ENCODE assay signal across 9 mouse cellular contexts in the genomic region with DNA sequence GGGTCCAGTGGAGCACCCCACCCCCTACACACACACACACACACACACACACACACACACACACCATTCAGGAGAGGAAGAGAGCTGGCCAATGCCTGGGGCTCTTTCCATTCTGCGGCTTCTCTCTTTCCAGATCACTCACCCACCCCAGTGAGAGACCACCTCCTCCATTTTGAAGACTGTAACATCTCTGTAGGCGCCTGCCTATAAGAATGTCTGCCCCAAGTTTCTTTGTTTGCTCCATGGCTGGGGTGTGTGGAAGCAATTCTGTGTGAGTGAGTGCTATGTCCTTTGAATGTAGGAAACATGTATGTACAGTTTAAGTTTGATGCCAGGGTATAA. TPM values are rescaled to one million over a fixed set of nuclear protein-coding genes. Genes with fewer than 3 reads are reported as not detected.
DNase-seq lines count a peak whose midpoint lies in the region; ATAC-seq and TF ChIP-seq lines count a peak whose summit lies in the region.
"Had no signal": no experiment of that assay in that cellular context is flagged by ENCODE, and none has a peak within 500 bp of the region (broad histone marks: within the 10 kb centered on the region; RNA-seq: fewer than 3 reads in every experiment).

No protein-coding gene starts in this region.

- H3K27me3 ChIP-seq in heart, embryonic 11.5 days (ENCODE audit: control insufficient read depth, insufficient read depth, low read length) = no peaks in the 10 kb centered on the region
- H3K27me3 ChIP-seq in ES-Bruce4 (ENCODE audit: control insufficient read depth, insufficient read depth, low read length, poor library complexity, severe bottlenecking) = no peaks in the 10 kb centered on the region
- H3K27me3 ChIP-seq in hindbrain, embryonic 10.5 days (ENCODE audit: insufficient read depth, poor library complexity, severe bottlenecking) = no peaks in the 10 kb centered on the region
- H3K27me3 ChIP-seq in midbrain, embryonic 10.5 days (ENCODE audit: low read depth, poor library complexity, severe bottlenecking) = no peaks in the 10 kb centered on the region

- 2% methylated on average over 2 of the region's 2 CpGs for WGBS in heart, embryonic 11.5 days (ENCODE audit: insufficient replicate concordance)
- WGBS in hindbrain, embryonic 10.5 days = 0% methylated on average over 2 of the region's 2 CpGs
- 2% methylated on average over 2 of the region's 2 CpGs for WGBS in midbrain, embryonic 10.5 days

- no peak for TF ChIP-seq POLR2A in ES-Bruce4 (IDR thresholded peaks at IDR 0.05; ENCODE audit: insufficient read depth, low read length)

- DNase-seq in heart, postnatal 25 days (ENCODE audit: low spot score) = no peak
- no peak for DNase-seq in hindbrain, embryonic 10.5 days (ENCODE audit: low spot score)
- peak; percentile 46 for DNase-seq in midbrain, embryonic 10.5 days (ENCODE audit: low spot score)
- no peak for DNase-seq in layer of hippocampus, postnatal 36 days
- no peak for DNase-seq in left cerebral cortex, postnatal 25 days (ENCODE audit: low spot score in 2 of 2)
- DNase-seq: B cell, adult 2 months had no signal

- no peak for ATAC-seq in heart, embryonic 11.5 days (replicated peaks; ENCODE audit: insufficient number of reproducible peaks, low FRiP score, low TSS enrichment)
- no peak for ATAC-seq in megakaryocyte-erythroid progenitor cell, adult 5-6 weeks (replicated peaks; ENCODE audit: low FRiP score, low TSS enrichment, poor library complexity, severe bottlenecking)

- TF ChIP-seq CTCF in ES-Bruce4 (IDR thresholded peaks at IDR 0.05; ENCODE audit: low read depth, low read length) = no peak

- H3K9me3 ChIP-seq in heart, embryonic 11.5 days (replicated peaks; ENCODE audit: control insufficient read depth, low read length) = no peaks in the 10 kb centered on the region
- no peaks in the 10 kb centered on the region for H3K9me3 ChIP-seq in ES-Bruce4 (replicated peaks; ENCODE audit: control insufficient read depth, insufficient read depth, low read length, poor library complexity, severe bottlenecking)
- no peaks in the 10 kb centered on the region for H3K9me3 ChIP-seq in hindbrain, embryonic 10.5 days
- no peaks in the 10 kb centered on the region for H3K9me3 ChIP-seq in midbrain, embryonic 10.5 days (replicated peaks)

- H3K4me3 ChIP-seq in heart, embryonic 11.5 days (ENCODE audit: low read depth, low read length) = peak overlapping the region; percentile 78
- H3K4me3 ChIP-seq in ES-Bruce4 (ENCODE audit: low read depth, low read length) = peak overlapping the region; percentile 50; the same call in 1 of the 2 replicates
- peak overlapping the region; percentile 82 for H3K4me3 ChIP-seq in hindbrain, embryonic 10.5 days
- H3K4me3 ChIP-seq in midbrain, embryonic 10.5 days = peak overlapping the region; percentile 82

- intact Hi-C loops in heart, postnatal 25 days (cut with DNase I) = no loop called here
- intact Hi-C loops in left cerebral cortex, postnatal 25 days (cut with DNase I) = no loop called here

- H3K36me3 ChIP-seq in heart, embryonic 11.5 days (ENCODE audit: control insufficient read depth, insufficient read depth, low read length) = no peaks in the 10 kb centered on the region
- no peaks in the 10 kb centered on the region for H3K36me3 ChIP-seq in ES-Bruce4 (ENCODE audit: control insufficient read depth, insufficient read depth, low read length, poor library complexity, severe bottlenecking)
- peaks cover 10% of the 10 kb centered on the region for H3K36me3 ChIP-seq in hindbrain, embryonic 10.5 days
- peaks cover 8% of the 10 kb centered on the region for H3K36me3 ChIP-seq in midbrain, embryonic 10.5 days

- TF ChIP-seq EP300 in ES-Bruce4 (IDR thresholded peaks at IDR 0.05; ENCODE audit: insufficient read depth, low read depth, low read length) = no peak

- H3K4me1 ChIP-seq in heart, embryonic 11.5 days (ENCODE audit: control insufficient read depth, insufficient read depth, low read length) = peaks cover 47% of the 10 kb centered on the region
- H3K4me1 ChIP-seq in ES-Bruce4 (ENCODE audit: control insufficient read depth, insufficient read depth, low read length) = peaks cover 5% of the 10 kb centered on the region
- peaks cover 69% of the 10 kb centered on the region for H3K4me1 ChIP-seq in hindbrain, embryonic 10.5 days (replicated peaks)
- H3K4me1 ChIP-seq in midbrain, embryonic 10.5 days = peaks cover 66% of the 10 kb centered on the region

- H3K27ac ChIP-seq in heart, embryonic 11.5 days (ENCODE audit: low read depth, low read length) = peak overlapping the region; percentile 91
- H3K27ac ChIP-seq in ES-Bruce4 (ENCODE audit: insufficient read depth, low read length) = no peak overlapping the region
- peak overlapping the region; percentile 95 for H3K27ac ChIP-seq in hindbrain, embryonic 10.5 days
- H3K27ac ChIP-seq in midbrain, embryonic 10.5 days (replicated peaks) = peak overlapping the region; percentile 95

- peak overlapping the region; percentile 93 for H3K9ac ChIP-seq in heart, embryonic 11.5 days (ENCODE audit: low read depth, low read length)
- peak overlapping the region; percentile 83; the same call in 1 of the 2 replicates for H3K9ac ChIP-seq in ES-Bruce4 (ENCODE audit: low read depth, poor library complexity, severe bottlenecking)

- H3K4me2 ChIP-seq in heart, embryonic 11.5 days = peak overlapping the region; percentile 89

RNA-seq across cellular contexts. Expression of a gene that starts 1.5 kb away (rescaled TPM):
- 9.9 and 12.6 TPM in 2 replicates for polyA plus RNA-seq in heart, embryonic 11.5 days (2014; fragmentation: Nextera tagmentation; extraction: Ambion mirVana)
- total RNA-seq in heart, postnatal 25 days (2021) = 1 to 10 TPM; 7.1 to 8.4 TPM
- 38.3 and 39.9 TPM in 2 replicates for polyA plus RNA-seq in ES-Bruce4 (2011; ENCODE audit: insufficient read depth, insufficient read length, low read depth, missing spikeins)
- 11.7 and 13.0 TPM in 2 replicates for polyA plus RNA-seq in hindbrain, embryonic 10.5 days (2016; fragmentation: Nextera tagmentation; extraction: Ambion mirVana)
- 11.2 and 11.6 TPM in 2 replicates for polyA plus RNA-seq in midbrain, embryonic 10.5 days (2016; fragmentation: Nextera tagmentation; extraction: Ambion mirVana)
- total RNA-seq in layer of hippocampus, postnatal 36 days (2021) = 1 to 10 TPM; 3.2 to 4.3 TPM
- total RNA-seq in left cerebral cortex, postnatal 25 days (2021) = 1 to 10 TPM; 3.8 to 4.3 TPM
- total RNA-seq in megakaryocyte-erythroid progenitor cell, adult 5-6 weeks (2014; fragmentation: Nextera tagmentation) = not detected in 2 replicates
- total RNA-seq in megakaryocyte-erythroid progenitor cell, adult 5-6 weeks (2017) = not detected in 2 replicates

Comparison
In these comparisons a context has a peak if more than half of its experiments do, and no peak if none do; other contexts are left out.
1. RNA of a gene that starts 1.5 kb away (total RNA-seq): 7.1 to 8.4 TPM in heart, postnatal 25 days, 3.8 to 4.3 TPM in left cerebral cortex, postnatal 25 days and 3.2 to 4.3 TPM in layer of hippocampus, postnatal 36 days; not detected in megakaryocyte-erythroid progenitor cell, adult 5-6 weeks; every median in the first group is over 4 times any median in the second.
2. Peak in every context shown above with its lines, with median percentiles within 50 percentile points of each other: H3K4me3 ChIP-seq.